Mouse (Mus musculus): ENCODE results near the gene Zfc3h1. TPM values are rescaled to one million over a fixed set of nuclear protein-coding genes. Genes with fewer than 3 reads are reported as not detected.

Gene Zfc3h1
- total RNA-seq, 1 experiment from 2014 or later, result 56.5 TPM

GRCm38 (mm10) chr10:115469040-115469439, 84.3 kb downstream of the Zfc3h1 start:
- ATAC-seq (replicated peaks; ENCODE audit: insufficient number of reproducible peaks, low FRiP score, low TSS enrichment, poor library complexity, severe bottlenecking), result no peak

- ATAC-seq (replicated peaks; ENCODE audit: insufficient number of reproducible peaks, low FRiP score, low TSS enrichment, poor library complexity, severe bottlenecking), result no peak
These were observed 86.0 kb downstream of the Zfc3h1 start for GRCm38 (mm10) chr10:115470621-115471334.

- ATAC-seq (replicated peaks; ENCODE audit: insufficient number of reproducible peaks, low FRiP score, low TSS enrichment, poor library complexity, severe bottlenecking), result no peak
These were observed 88.6 kb downstream of the Zfc3h1 start for GRCm38 (mm10) chr10:115473213-115473961.

GRCm38 (mm10) chr10:115475000-115475550, 90.3 kb downstream of the Zfc3h1 start:
- no peak for ATAC-seq (replicated peaks; ENCODE audit: insufficient number of reproducible peaks, low FRiP score, low TSS enrichment, poor library complexity, severe bottlenecking)

- ATAC-seq (replicated peaks; ENCODE audit: insufficient number of reproducible peaks, low FRiP score, low TSS enrichment, poor library complexity, severe bottlenecking), result no peak
These were observed 91.7 kb downstream of the Zfc3h1 start for GRCm38 (mm10) chr10:115476506-115476905.

GRCm38 (mm10) chr10:115478441-115479141, 93.8 kb downstream of the Zfc3h1 start:
- no peak for ATAC-seq (replicated peaks; ENCODE audit: insufficient number of reproducible peaks, low FRiP score, low TSS enrichment, poor library complexity, severe bottlenecking)

Other genes starting within 250 kb of the Zfc3h1 start
- gene Tph2, start 199.9 kb upstream of the Zfc3h1 start, total RNA-seq (2017), result not detected in 3 replicates
- 47.9 to 73.7 TPM (median 65.3 TPM) in 3 replicates for gene Tbc1d15, start 133.5 kb upstream of the Zfc3h1 start, total RNA-seq (2017)
- gene Rab21, start 69.4 kb upstream of the Zfc3h1 start, total RNA-seq (2017), result 49.5 to 62.4 TPM (median 51.1 TPM) in 3 replicates
- gene Tmem19, start 22.5 kb upstream of the Zfc3h1 start, total RNA-seq (2017), result 21.0 to 32.8 TPM (median 30.4 TPM) in 3 replicates
- 3.4 to 16.1 TPM (median 5.0 TPM) in 3 replicates for gene Thap2, start 516 bp upstream of the Zfc3h1 start, total RNA-seq (2017)
- not detected in 3 replicates for gene A930009A15Rik, start 185.0 kb downstream of the Zfc3h1 start, total RNA-seq (2017)
- gene Lgr5, start 202.8 kb downstream of the Zfc3h1 start, total RNA-seq (2017), result 0.21 TPM in 1 of 3 replicates, not detected in the others